Mouse (Mus musculus) MEL (cell line): ENCODE data around the gene Gm47995. TPM values are rescaled to one million over a fixed set of nuclear protein-coding genes. Genes with fewer than 3 reads are reported as not detected.

Experiments used
- DNase-seq: peaks from one replicate; pipeline ENCODE4 v3.0.0; 2011; ENCODE audit warnings: low read depth, low spot score
- H3K27ac ChIP-seq: 2 replicates; pipeline ENCODE4 v1.5.1; 2012; ENCODE audit warnings: low read depth, mild to moderate bottlenecking, control low read depth, low read length, moderate library complexity; ENCODE audit not compliant: control insufficient read depth
- H3K27me3 ChIP-seq, 2 experiments: fragments of 150-350 bp in 1 of 2; sonication (generic) in 1 of 2; 2 replicates each; pipeline ENCODE4 v1.6.1; 2012; ENCODE audit warnings: low read length in 2 of 2, mild to moderate bottlenecking in 2 of 2, improper control_type of control experiment in 1 of 2, moderate library complexity in 1 of 2; ENCODE audit not compliant: insufficient read depth in 2 of 2, control insufficient read depth in 1 of 2
- H3K36me3 ChIP-seq, 2 experiments: 2 replicates each; pipeline ENCODE4 v1.6.1; 2012 to 2014; ENCODE audit warnings: low read length in 2 of 2, improper control_type of control experiment in 1 of 2, inconsistent platforms in 1 of 2, mild to moderate bottlenecking in 1 of 2; ENCODE audit not compliant: insufficient read depth in 2 of 2, control insufficient read depth in 1 of 2
- H3K4me1 ChIP-seq, 2 experiments: fragments of 150-350 bp in 1 of 2; sonication (generic) in 1 of 2; 2 replicates each; pipeline ENCODE4 v1.6.1; 2012; ENCODE audit warnings: low read length in 2 of 2, improper control_type of control experiment in 1 of 2, mild to moderate bottlenecking in 1 of 2; ENCODE audit not compliant: insufficient read depth in 2 of 2, control insufficient read depth in 1 of 2
- H3K4me3 ChIP-seq, 2 experiments: fragments of 150-350 bp in 1 of 2; sonication (generic) in 1 of 2; 2 replicates each; pipeline ENCODE4 v1.5.1; 2012; ENCODE audit warnings: low read depth in 2 of 2, low read length in 2 of 2, mild to moderate bottlenecking in 2 of 2, moderate library complexity in 2 of 2, control low read depth in 1 of 2, improper control_type of control experiment in 1 of 2; ENCODE audit not compliant: control insufficient read depth in 1 of 2, insufficient read depth in 1 of 2
- H3K79me2 ChIP-seq: 2 replicates; pipeline ENCODE4 v1.6.1; 2012; ENCODE audit warnings: mild to moderate bottlenecking, low read length, moderate library complexity; ENCODE audit not compliant: control insufficient read depth, poor library complexity, insufficient read depth
- H3K9ac ChIP-seq: 2 replicates; pipeline ENCODE4 v1.6.1; 2012; ENCODE audit warnings: low read depth, mild to moderate bottlenecking, control low read depth, low read length, moderate library complexity; ENCODE audit not compliant: control insufficient read depth, poor library complexity, severe bottlenecking
- H3K9me3 ChIP-seq: fragments of 150-350 bp; sonication (generic); replicated peaks from 2 replicates; pipeline ENCODE4 v1.6.1; 2012; ENCODE audit warnings: mild to moderate bottlenecking, low read length, improper control_type of control experiment, moderate library complexity; ENCODE audit not compliant: insufficient read depth
- BHLHE40 ChIP-seq: IDR thresholded peaks from 2 replicates; pipeline ENCODE4 v1.6.1; 2012; ENCODE audit warnings: low read depth, mild to moderate bottlenecking, inconsistent platforms, low read length, improper control_type of control experiment, borderline replicate concordance
- CHD2 ChIP-seq: IDR thresholded peaks from 2 replicates; pipeline ENCODE4 v1.6.1; 2011; ENCODE audit warnings: low read length, improper control_type of control experiment
- CTCF ChIP-seq, 3 experiments: IDR thresholded peaks in 2 of 3; conservative IDR thresholded peaks in 1 of 3; 2 replicates each; pipeline ENCODE4 v1.5.1; 2011 to 2012; ENCODE audit warnings: low read length in 3 of 3, low read depth in 2 of 3, mild to moderate bottlenecking in 2 of 3, improper control_type of control experiment in 1 of 3, inconsistent platforms in 1 of 3, mixed read lengths in 1 of 3, moderate library complexity in 1 of 3; ENCODE audit not compliant: control insufficient read depth in 1 of 3, insufficient read depth in 1 of 3, poor library complexity in 1 of 3, severe bottlenecking in 1 of 3
- E2F4 ChIP-seq: IDR thresholded peaks from 2 replicates; pipeline ENCODE4 v1.6.1; 2011; ENCODE audit warnings: low read depth, low read length, improper control_type of control experiment, borderline replicate concordance
- ELF1 ChIP-seq: IDR thresholded peaks from 2 replicates; pipeline ENCODE4 v1.6.1; 2014; ENCODE audit warnings: low read depth, mild to moderate bottlenecking, inconsistent platforms, low read length, improper control_type of control experiment, moderate library complexity
- EP300 ChIP-seq, 2 experiments: IDR thresholded peaks; 2 replicates each; pipeline ENCODE4 v1.6.1; 2011; ENCODE audit warnings: improper control_type of control experiment in 2 of 2, low read length in 2 of 2, low read depth in 1 of 2, mild to moderate bottlenecking in 1 of 2
- ETS1 ChIP-seq: IDR thresholded peaks from 2 replicates; pipeline ENCODE4 v1.6.1; 2012; ENCODE audit warnings: low read depth, mild to moderate bottlenecking, inconsistent platforms, low read length, improper control_type of control experiment, moderate library complexity
- GABPA ChIP-seq: IDR thresholded peaks from 2 replicates; pipeline ENCODE4 v1.6.1; 2012; ENCODE audit warnings: low read depth, mild to moderate bottlenecking, inconsistent platforms, low read length, improper control_type of control experiment, moderate library complexity
- GATA1 ChIP-seq: IDR thresholded peaks from 2 replicates; pipeline ENCODE4 v1.6.1; 2011; ENCODE audit warnings: low read depth, low read length, improper control_type of control experiment
- HCFC1 ChIP-seq: IDR thresholded peaks from 2 replicates; pipeline ENCODE4 v1.6.1; 2012; ENCODE audit warnings: low read depth, mild to moderate bottlenecking, inconsistent platforms, low read length, improper control_type of control experiment, moderate library complexity
- JUND ChIP-seq: IDR thresholded peaks from 2 replicates; pipeline ENCODE4 v1.6.1; 2011; ENCODE audit warnings: low read depth, mild to moderate bottlenecking, improper control_type of control experiment, low read length
- MAFK ChIP-seq: IDR thresholded peaks from 2 replicates; pipeline ENCODE4 v1.6.1; 2011; ENCODE audit warnings: low read depth, mild to moderate bottlenecking, low read length, improper control_type of control experiment, borderline replicate concordance
- MAX ChIP-seq: IDR thresholded peaks from 2 replicates; pipeline ENCODE4 v1.6.1; 2011; ENCODE audit warnings: low read length, improper control_type of control experiment
- MAZ ChIP-seq: IDR thresholded peaks from 2 replicates; pipeline ENCODE4 v1.6.1; 2012; ENCODE audit warnings: low read depth, mild to moderate bottlenecking, inconsistent platforms, low read length, improper control_type of control experiment
- MEF2A ChIP-seq: IDR thresholded peaks from 2 replicates; pipeline ENCODE4 v1.6.1; 2014; ENCODE audit warnings: low read depth, mild to moderate bottlenecking, inconsistent platforms, low read length, improper control_type of control experiment; ENCODE audit not compliant: poor library complexity, insufficient replicate concordance, severe bottlenecking; ENCODE audit errors: extremely low read depth
- MXI1 ChIP-seq: IDR thresholded peaks from 2 replicates; pipeline ENCODE4 v1.6.1; 2011; ENCODE audit warnings: mild to moderate bottlenecking, low read depth, low read length, improper control_type of control experiment
- MYB ChIP-seq: IDR thresholded peaks from 2 replicates; pipeline ENCODE4 v1.6.1; 2011; ENCODE audit warnings: mild to moderate bottlenecking, low read depth, low read length, improper control_type of control experiment
- MYC ChIP-seq: IDR thresholded peaks from 2 replicates; pipeline ENCODE4 v1.6.1; 2011; ENCODE audit warnings: low read depth, mild to moderate bottlenecking, low read length, improper control_type of control experiment, moderate library complexity
- NELFE ChIP-seq: IDR thresholded peaks from 2 replicates; pipeline ENCODE4 v1.6.1; 2011; ENCODE audit warnings: low read depth, low read length, improper control_type of control experiment
- NRF1 ChIP-seq: IDR thresholded peaks from 2 replicates; pipeline ENCODE4 v1.6.1; 2014; ENCODE audit warnings: low read depth, mild to moderate bottlenecking, inconsistent platforms, low read length, improper control_type of control experiment, moderate library complexity; ENCODE audit not compliant: poor library complexity, insufficient read depth, severe bottlenecking
- POLR2A ChIP-seq, 2 experiments: IDR thresholded peaks; 2 replicates each; pipeline ENCODE4 v1.6.1; 2011 to 2012; ENCODE audit warnings: low read length in 2 of 2, mild to moderate bottlenecking in 2 of 2, control low read depth in 1 of 2, improper control_type of control experiment in 1 of 2, low read depth in 1 of 2, moderate library complexity in 1 of 2; ENCODE audit not compliant: control insufficient read depth in 1 of 2, insufficient read depth in 1 of 2, poor library complexity in 1 of 2
- POLR2AphosphoS2 ChIP-seq: IDR thresholded peaks from 2 replicates; pipeline ENCODE4 v1.6.1; 2011; ENCODE audit warnings: low read length, improper control_type of control experiment
- POLR2AphosphoS5 ChIP-seq: IDR thresholded peaks from 2 replicates; pipeline ENCODE4 v1.6.1; 2012; ENCODE audit warnings: low read depth, borderline replicate concordance, mild to moderate bottlenecking, inconsistent platforms, low read length, moderate library complexity, mixed read lengths
- RAD21 ChIP-seq: IDR thresholded peaks from 2 replicates; pipeline ENCODE4 v1.6.1; 2011; ENCODE audit warnings: mild to moderate bottlenecking, low read depth, low read length, improper control_type of control experiment
- RCOR1 ChIP-seq: IDR thresholded peaks from 2 replicates; pipeline ENCODE4 v1.6.1; 2012; ENCODE audit warnings: low read depth, mild to moderate bottlenecking, inconsistent platforms, low read length, improper control_type of control experiment
- SMC3 ChIP-seq: IDR thresholded peaks from 2 replicates; pipeline ENCODE4 v1.6.1; 2011; ENCODE audit warnings: low read depth, low read length, improper control_type of control experiment
- TAL1 ChIP-seq: IDR thresholded peaks from 2 replicates; pipeline ENCODE4 v1.6.1; 2012; ENCODE audit warnings: mild to moderate bottlenecking, inconsistent platforms, low read length, moderate library complexity, mixed read lengths
- TCF12 ChIP-seq: IDR thresholded peaks from 2 replicates; pipeline ENCODE4 v1.6.1; 2014; ENCODE audit warnings: low read depth, mild to moderate bottlenecking, inconsistent platforms, low read length, improper control_type of control experiment, moderate library complexity
- UBTF ChIP-seq: IDR thresholded peaks from 2 replicates; pipeline ENCODE4 v1.6.1; 2012; ENCODE audit warnings: low read depth, mild to moderate bottlenecking, inconsistent platforms, low read length, improper control_type of control experiment, moderate library complexity, borderline replicate concordance; ENCODE audit not compliant: insufficient read depth
- USF1 ChIP-seq: IDR thresholded peaks from 2 replicates; pipeline ENCODE4 v1.6.1; 2014; ENCODE audit warnings: low read depth, mild to moderate bottlenecking, inconsistent platforms, low read length, improper control_type of control experiment, moderate library complexity
- USF2 ChIP-seq, 2 experiments: IDR thresholded peaks; 2 replicates each; pipeline ENCODE4 v1.6.1; 2011 to 2012; ENCODE audit warnings: improper control_type of control experiment in 2 of 2, low read length in 2 of 2, borderline replicate concordance in 1 of 2, inconsistent platforms in 1 of 2, low read depth in 1 of 2, mild to moderate bottlenecking in 1 of 2; ENCODE audit not compliant: insufficient read depth in 1 of 2
- ZC3H11A ChIP-seq: IDR thresholded peaks from 2 replicates; pipeline ENCODE4 v1.6.1; 2012; ENCODE audit warnings: low read depth, mild to moderate bottlenecking, inconsistent platforms, low read length, improper control_type of control experiment
- ZKSCAN1 ChIP-seq: IDR thresholded peaks from 2 replicates; pipeline ENCODE4 v1.6.1; 2012; ENCODE audit warnings: low read depth, mild to moderate bottlenecking, inconsistent platforms, low read length, improper control_type of control experiment, moderate library complexity
- ZMIZ1 ChIP-seq: IDR thresholded peaks from 2 replicates; pipeline ENCODE4 v1.6.1; 2012; ENCODE audit warnings: low read depth, mild to moderate bottlenecking, inconsistent platforms, low read length, improper control_type of control experiment, moderate library complexity
- ZNF384 ChIP-seq: IDR thresholded peaks from 2 replicates; pipeline ENCODE4 v1.6.1; 2012; ENCODE audit warnings: low read depth, mild to moderate bottlenecking, inconsistent platforms, low read length, improper control_type of control experiment
- polyA plus RNA-seq, 2 experiments: library from polyadenylated mRNA; stranded (reverse) in 1 of 2; unstranded in 1 of 2; fragments of >175 nt in 1 of 2; fragments of >200 nt in 1 of 2; gene quantifications; 2 replicates each; pipeline versions ENCODE4 v1.2.1 to v1.2.4; 2012; ENCODE audit warnings: low replicate concordance in 2 of 2, low read depth in 1 of 2; ENCODE audit not compliant: insufficient read length in 2 of 2, insufficient read depth in 1 of 2, missing spikeins in 1 of 2
- total RNA-seq: library from RNA; depleted of rRNA; stranded (reverse); fragments of 300-350 nt; gene quantifications from 2 replicates; pipeline ENCODE4 v1.2.3, GENCODE M21; 2012

Gm47995 gene
- total and polyA plus RNA-seq, 3 experiments, result 0.18 TPM; not detected in 2

- no peak overlapping the region for H3K9ac ChIP-seq
- peaks cover 30 to 40% of the 10 kb centered on the region in 2 experiments for H3K4me1 ChIP-seq
- H3K27ac ChIP-seq, result peak overlapping the region; percentile 69
- no peaks in the 10 kb centered on the region for H3K27me3 ChIP-seq
- H3K4me3 ChIP-seq, result no peak overlapping the region
- peaks cover 0 to 36% of the 10 kb centered on the region in 2 experiments; a peak in 2 of 4 replicates for H3K36me3 ChIP-seq
- DNase-seq, result peak; percentile 71
- no peaks in the 10 kb centered on the region for H3K79me2 ChIP-seq
- H3K9me3 ChIP-seq, result no peaks in the 10 kb centered on the region
- TF ChIP-seq E2F4, result no peak
- peak; percentile 97 for TF ChIP-seq ETS1
- TF ChIP-seq BHLHE40, result peak; percentile 68; the same call in 1 of the 2 replicates
- TF ChIP-seq USF1, result peak; percentile 27; the same call in 1 of the 2 replicates
- no peak for TF ChIP-seq MYC
- TF ChIP-seq POLR2AphosphoS2, result no peak
- 0 out of 2 replicates have a peak, but pooled peaks have one; percentile 8 for TF ChIP-seq ZNF384
- no peak for TF ChIP-seq CHD2
- no peak for TF ChIP-seq HCFC1
- TF ChIP-seq SMC3, result no peak
- no peak for TF ChIP-seq NELFE
- TF ChIP-seq TAL1, result no peak
- no peak for TF ChIP-seq UBTF
- TF ChIP-seq MAZ, result no peak
- TF ChIP-seq MYB, result 0 out of 2 replicates have a peak, but pooled peaks have one; percentile 32
- TF ChIP-seq ZC3H11A, result no peak
- no peak for TF ChIP-seq ZKSCAN1
- no peak for TF ChIP-seq ZMIZ1
- peak; percentile 83 for TF ChIP-seq TCF12
- TF ChIP-seq RAD21, result no peak
- TF ChIP-seq GABPA, result no peak
- 0 out of 2 replicates have a peak, but pooled peaks have one; percentile 53 for TF ChIP-seq MAFK
- TF ChIP-seq RCOR1, result peak; percentile 83
- TF ChIP-seq NRF1, result no peak
- peak; percentile 89 for TF ChIP-seq GATA1
- no peak for TF ChIP-seq CTCF (IDR thresholded peaks at IDR 0.05 in 2 of 3, conservative IDR thresholded peaks at IDR 0.05 in 1 of 3; ENCODE audit: control insufficient read depth in 1 of 3, insufficient read depth in 1 of 3, low read depth in 2 of 3, low read length in 3 of 3, poor library complexity in 1 of 3, severe bottlenecking in 1 of 3)
- peak; percentile 43; the same call in 1 of the 2 replicates for TF ChIP-seq MXI1
- no peak for TF ChIP-seq USF2 (IDR thresholded peaks at IDR 0.05; ENCODE audit: borderline replicate concordance in 1 of 2, insufficient read depth in 1 of 2, low read depth in 1 of 2, low read length in 2 of 2)
- 0 out of 2 replicates have a peak, but pooled peaks have one; percentile 18 for TF ChIP-seq JUND
- no peak for TF ChIP-seq POLR2A (IDR thresholded peaks at IDR 0.05; ENCODE audit: control insufficient read depth in 1 of 2, insufficient read depth in 1 of 2, low read depth in 1 of 2, low read length in 2 of 2, poor library complexity in 1 of 2)
- no peak for TF ChIP-seq MAX
- no peak for TF ChIP-seq MEF2A
- TF ChIP-seq POLR2AphosphoS5, result no peak
- no peak for TF ChIP-seq ELF1
- TF ChIP-seq EP300 (IDR thresholded peaks at IDR 0.05; ENCODE audit: low read depth in 1 of 2, low read length in 2 of 2), result peak; percentile 74 to 80; a peak in 3 of 4 replicates
Measured at GRCm38 (mm10) chr1:151171572-151172461, 26.4 kb upstream of the Gm47995 start.
